Mouse (Mus musculus): ENCODE measurements around the gene Idnk. TPM values are rescaled to one million over a fixed set of nuclear protein-coding genes. Genes with fewer than 3 reads are reported as not detected.

Gene Idnk
- 47.0 and 47.1 TPM in 2 replicates for polyA plus RNA-seq (2016; fragmentation: Nextera tagmentation; extraction: Ambion mirVana)

GRCm38 (mm10) chr13:58157447-58158098 lies at the start of gene Idnk:
Gene Idnk, plus strand, starts transcription at chr13:58157649.
- Histone ChIP-seq H3K4me1 (peaks cover 16% of the 10 kb centered on the region), H3K27ac (peak within 1 kb of the TSS; percentile 87), H3K36me3 (replicated peaks) (peaks cover 31% of the 10 kb centered on the region), H3K27me3 (ENCODE audit: poor library complexity, severe bottlenecking) (no peaks in the 10 kb centered on the region), H3K4me3 (peak within 1 kb of the TSS; percentile 85), H3K9me3 (peaks cover 16% of the 10 kb centered on the region)
- under 1% methylated on average over 30 of the region's 30 CpGs for WGBS
- DNase-seq (ENCODE audit: extremely low spot score, low spot score), result peak; percentile 85

- H3K9me3 ChIP-seq, result no peaks in the 10 kb centered on the region
- peaks cover 8% of the 10 kb centered on the region for H3K27me3 ChIP-seq (ENCODE audit: poor library complexity, severe bottlenecking)
- H3K4me1 ChIP-seq, result peaks cover 23% of the 10 kb centered on the region
- WGBS, result 91% methylated on average over 6 of the region's 6 CpGs
- DNase-seq (ENCODE audit: extremely low spot score, low spot score), result no peak
- no peaks in the 10 kb centered on the region for H3K36me3 ChIP-seq (replicated peaks)
- H3K27ac ChIP-seq, result no peak overlapping the region
- H3K4me3 ChIP-seq, result no peak overlapping the region
Measured at GRCm38 (mm10) chr13:58111306-58111705, 46.1 kb upstream of the Idnk start.

GRCm38 (mm10) chr13:58112191-58112590 lies 45.3 kb upstream of the Idnk start:
- DNase-seq (ENCODE audit: extremely low spot score, low spot score), result no peak
- Histone ChIP-seq H3K4me1 (peaks cover 23% of the 10 kb centered on the region), H3K27me3 (ENCODE audit: poor library complexity, severe bottlenecking) (peaks cover 8% of the 10 kb centered on the region), H3K36me3 (replicated peaks) (no peaks in the 10 kb centered on the region), H3K9me3 (no peaks in the 10 kb centered on the region), H3K27ac (peak overlapping the region; percentile 83; the same call in 1 of the 2 replicates), H3K4me3 (peak overlapping the region; percentile 64)
- WGBS, result 78% methylated on average over 10 of the region's 10 CpGs

- Histone ChIP-seq H3K4me3 (peak overlapping the region; percentile 64), H3K27ac (peak overlapping the region; percentile 83), H3K36me3 (replicated peaks) (no peaks in the 10 kb centered on the region), H3K27me3 (ENCODE audit: poor library complexity, severe bottlenecking) (peaks cover 8% of the 10 kb centered on the region), H3K9me3 (no peaks in the 10 kb centered on the region), H3K4me1 (peaks cover 23% of the 10 kb centered on the region)
- no peak for DNase-seq (ENCODE audit: extremely low spot score, low spot score)
- WGBS, result 19% methylated on average over 11 of the region's 11 CpGs
Measured at GRCm38 (mm10) chr13:58112601-58113041, 44.8 kb upstream of the Idnk start.

GRCm38 (mm10) chr13:58113061-58113900 lies 44.2 kb upstream of the Idnk start, which contains the start of gene Klhl3:
Gene Klhl3, minus strand, starts transcription at chr13:58113592.
- Histone ChIP-seq H3K4me1 (peaks cover 23% of the 10 kb centered on the region), H3K36me3 (replicated peaks) (peaks cover 2% of the 10 kb centered on the region; the same call in 1 of the 2 replicates), H3K27me3 (ENCODE audit: poor library complexity, severe bottlenecking) (peaks cover 8% of the 10 kb centered on the region), H3K27ac (peak within 1 kb of the TSS; percentile 83), H3K9me3 (no peaks in the 10 kb centered on the region), H3K4me3 (peak within 1 kb of the TSS; percentile 64)
- 1% methylated on average over 35 of the region's 35 CpGs for WGBS
- DNase-seq (ENCODE audit: extremely low spot score, low spot score), result peak; percentile 70

- Histone ChIP-seq H3K4me1 (peaks cover 23% of the 10 kb centered on the region), H3K27me3 (ENCODE audit: poor library complexity, severe bottlenecking) (peaks cover 8% of the 10 kb centered on the region), H3K27ac (no peak overlapping the region), H3K9me3 (no peaks in the 10 kb centered on the region), H3K4me3 (no peak overlapping the region), H3K36me3 (replicated peaks) (peaks cover 4% of the 10 kb centered on the region; the same call in 1 of the 2 replicates)
- 79% methylated on average over 13 of the region's 13 CpGs for WGBS
- DNase-seq (ENCODE audit: extremely low spot score, low spot score), result no peak
Measured at GRCm38 (mm10) chr13:58115227-58115626, 42.2 kb upstream of the Idnk start.

- Histone ChIP-seq H3K9me3 (no peaks in the 10 kb centered on the region), H3K4me3 (no peak overlapping the region), H3K36me3 (replicated peaks) (peaks cover 4% of the 10 kb centered on the region; the same call in 1 of the 2 replicates), H3K27me3 (ENCODE audit: poor library complexity, severe bottlenecking) (peaks cover 8% of the 10 kb centered on the region), H3K4me1 (peaks cover 23% of the 10 kb centered on the region), H3K27ac (no peak overlapping the region)
- WGBS, result 94% methylated on average over 2 of the region's 2 CpGs
- DNase-seq (ENCODE audit: extremely low spot score, low spot score), result no peak
Measured at GRCm38 (mm10) chr13:58116801-58117200, 40.6 kb upstream of the Idnk start.

- no peaks in the 10 kb centered on the region for H3K9me3 ChIP-seq
- H3K36me3 ChIP-seq (replicated peaks), result peaks cover 4% of the 10 kb centered on the region; the same call in 1 of the 2 replicates
- no peak overlapping the region for H3K4me3 ChIP-seq
- peak; percentile 37 for DNase-seq (ENCODE audit: extremely low spot score, low spot score)
- WGBS, result 69% methylated on average over 8 of the region's 8 CpGs
- peaks cover 16% of the 10 kb centered on the region for H3K4me1 ChIP-seq
- H3K27ac ChIP-seq, result no peak overlapping the region
- peaks cover 2% of the 10 kb centered on the region; the same call in 1 of the 2 replicates for H3K27me3 ChIP-seq (ENCODE audit: poor library complexity, severe bottlenecking)
Measured at GRCm38 (mm10) chr13:58117318-58118017, 40.0 kb upstream of the Idnk start.

- no peaks in the 10 kb centered on the region for H3K9me3 ChIP-seq
- no peak overlapping the region for H3K27ac ChIP-seq
- H3K4me1 ChIP-seq, result peaks cover 20% of the 10 kb centered on the region
- no peaks in the 10 kb centered on the region for H3K27me3 ChIP-seq (ENCODE audit: poor library complexity, severe bottlenecking)
- DNase-seq (ENCODE audit: extremely low spot score, low spot score), result no peak
- no peak overlapping the region for H3K4me3 ChIP-seq
- peaks cover 35% of the 10 kb centered on the region for H3K36me3 ChIP-seq (replicated peaks)
- 86% methylated on average over 10 of the region's 10 CpGs for WGBS
Measured at GRCm38 (mm10) chr13:58122786-58123297, 34.6 kb upstream of the Idnk start.

- H3K27ac ChIP-seq, result no peak overlapping the region
- 85% methylated on average over 8 of the region's 8 CpGs for WGBS
- no peak for DNase-seq (ENCODE audit: extremely low spot score, low spot score)
Measured at GRCm38 (mm10) chr13:58123381-58123780, 34.1 kb upstream of the Idnk start.

GRCm38 (mm10) chr13:58124278-58124677 lies 33.2 kb upstream of the Idnk start:
- no peaks in the 10 kb centered on the region for H3K9me3 ChIP-seq
- WGBS, result 91% methylated on average over 3 of the region's 3 CpGs
- peaks cover 22% of the 10 kb centered on the region for H3K4me1 ChIP-seq
- H3K36me3 ChIP-seq (replicated peaks), result peaks cover 32% of the 10 kb centered on the region
- H3K27ac ChIP-seq, result no peak overlapping the region
- H3K27me3 ChIP-seq (ENCODE audit: poor library complexity, severe bottlenecking), result no peaks in the 10 kb centered on the region
- H3K4me3 ChIP-seq, result no peak overlapping the region
- DNase-seq (ENCODE audit: extremely low spot score, low spot score), result no peak

More at GRCm38 (mm10) chr13:58123381-58123780, 34.1 kb upstream of the Idnk start:
- H3K4me3 ChIP-seq, result no peak overlapping the region
- peaks cover 20% of the 10 kb centered on the region for H3K4me1 ChIP-seq
- H3K9me3 ChIP-seq, result no peaks in the 10 kb centered on the region
- no peaks in the 10 kb centered on the region for H3K27me3 ChIP-seq (ENCODE audit: poor library complexity, severe bottlenecking)
- H3K36me3 ChIP-seq (replicated peaks), result peaks cover 32% of the 10 kb centered on the region

- Histone ChIP-seq H3K4me1 (peaks cover 29% of the 10 kb centered on the region), H3K4me3 (peak overlapping the region; percentile 97; the same call in 1 of the 2 replicates), H3K9me3 (no peaks in the 10 kb centered on the region), H3K36me3 (replicated peaks) (peaks cover 32% of the 10 kb centered on the region), H3K27me3 (ENCODE audit: poor library complexity, severe bottlenecking) (no peaks in the 10 kb centered on the region), H3K27ac (no peak overlapping the region)
- DNase-seq (ENCODE audit: extremely low spot score, low spot score), result no peak
- 76% methylated on average over 2 of the region's 2 CpGs for WGBS
Measured at GRCm38 (mm10) chr13:58124989-58125388, 32.5 kb upstream of the Idnk start.
